Mouse (Mus musculus) adrenal gland, adult (tissue): Measurements from ENCODE around the gene Batf3.
A peak's percentile ranks its signal among the peaks of the same experiment; 100 is the strongest.

Source experiments
- DNase-seq, 2 experiments: peaks; one replicate each; pipeline ENCODE4 v3.0.0; 2022 to 2023; ENCODE audit warnings: low spot score in 1 of 2; ENCODE audit not compliant: inconsistent age in 2 of 2

Gene Batf3

GRCm38 (mm10) chr1:191097802-191098747 lies at the start of gene Batf3:
Gene Batf3, plus strand, starts transcription at chr1:191097847.
- DNase-seq: peak; percentile 59 to 70

GRCm38 (mm10) chr1:191053555-191053954 lies 44.1 kb upstream of the Batf3 start:
- no peak for DNase-seq

DNA sequence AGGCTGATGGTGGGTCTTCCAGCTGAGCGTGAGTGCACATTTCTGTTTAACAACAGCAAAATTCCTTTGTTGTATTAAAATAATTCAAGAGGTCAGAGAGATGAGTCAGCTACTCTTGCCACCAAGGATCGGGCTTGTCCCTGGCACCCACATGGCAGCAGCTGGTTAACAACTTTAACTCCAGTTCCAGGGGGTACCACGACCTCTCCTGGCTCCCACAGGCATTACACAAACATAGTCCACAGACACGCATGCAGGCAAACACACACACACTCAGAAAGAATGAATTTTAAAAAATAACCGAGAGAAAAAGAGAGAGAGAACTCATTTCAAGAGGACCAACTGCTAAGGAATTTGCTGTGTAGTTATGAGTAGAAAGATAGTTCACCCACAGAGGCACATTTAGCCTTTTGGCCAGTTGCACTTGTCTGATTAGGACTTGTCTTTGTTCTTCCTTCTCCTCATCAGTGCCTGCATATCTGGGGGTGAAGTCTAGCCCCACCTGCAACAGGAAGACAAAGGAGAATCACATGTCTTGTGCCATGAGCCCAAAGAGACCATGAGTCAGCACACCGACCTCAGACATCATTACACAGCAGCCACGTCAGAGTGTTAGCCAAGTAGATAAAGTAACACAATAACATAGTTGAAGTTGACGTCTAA lies 42.6 kb upstream of the Batf3 start:
- DNase-seq: peak in 1 of 2 experiments; percentile 64

DNA sequence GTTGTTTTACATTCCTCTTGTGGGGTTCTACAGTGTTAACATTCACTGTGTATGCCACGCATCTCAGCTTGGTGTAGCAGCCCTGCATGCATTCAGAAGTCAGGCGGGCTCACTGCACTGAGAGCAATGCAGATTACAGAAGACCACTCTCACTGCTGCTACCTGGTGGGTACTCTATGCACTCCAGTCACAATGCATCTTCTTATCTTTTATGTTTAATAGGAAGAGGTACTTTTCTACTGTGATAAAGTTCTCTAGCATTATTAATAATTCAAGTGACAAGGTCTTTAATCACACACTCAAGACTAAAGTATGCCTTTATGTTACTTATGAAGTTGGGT lies 42.1 kb upstream of the Batf3 start:
- no peak for DNase-seq

DNA sequence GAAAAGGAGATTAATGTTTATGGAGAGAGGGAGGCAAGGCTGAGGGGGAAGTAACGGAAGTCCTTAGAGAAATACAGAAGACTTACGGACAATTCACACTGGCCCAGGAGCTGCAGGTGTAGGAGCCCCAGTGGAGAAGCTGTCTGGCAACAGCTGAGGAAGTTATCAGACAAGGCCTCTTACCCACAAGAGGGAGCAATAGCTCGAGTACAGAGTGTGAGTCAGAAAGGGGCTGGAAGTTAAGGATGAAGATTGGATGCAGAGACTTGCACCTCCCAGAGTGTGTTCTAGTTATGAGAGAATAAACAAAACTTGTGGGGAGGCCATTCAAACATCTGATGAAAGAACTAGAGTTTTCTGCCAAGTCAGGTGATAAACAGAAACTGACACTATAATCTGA lies 40.2 kb upstream of the Batf3 start:
- no peak for DNase-seq

DNA sequence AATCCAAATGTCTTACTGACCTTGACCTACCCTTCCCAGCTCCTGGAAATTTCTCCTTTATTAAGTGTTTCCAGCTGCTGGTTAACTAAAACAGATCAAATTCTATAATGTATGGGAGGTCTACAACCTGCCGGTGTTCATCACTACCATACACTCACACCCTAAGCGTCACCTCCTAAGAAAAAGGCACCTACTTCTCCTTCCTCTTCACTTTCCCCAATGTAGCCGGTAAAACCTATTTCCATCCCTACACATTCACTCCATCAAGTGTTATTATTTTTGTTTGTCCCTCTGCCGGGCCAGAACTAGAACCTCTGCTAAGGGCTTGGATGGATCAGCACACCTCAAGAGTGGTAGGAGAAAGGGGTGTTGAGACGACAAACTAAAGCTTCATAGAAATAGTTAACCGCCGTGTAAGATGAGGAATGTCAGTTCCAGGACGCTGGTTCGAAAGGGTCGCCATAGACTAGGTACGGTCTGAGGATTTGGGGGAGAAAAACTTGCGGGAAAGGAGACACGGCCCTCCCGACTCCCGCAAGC lies 35.3 kb upstream of the Batf3 start:
- DNase-seq: no peak

DNA sequence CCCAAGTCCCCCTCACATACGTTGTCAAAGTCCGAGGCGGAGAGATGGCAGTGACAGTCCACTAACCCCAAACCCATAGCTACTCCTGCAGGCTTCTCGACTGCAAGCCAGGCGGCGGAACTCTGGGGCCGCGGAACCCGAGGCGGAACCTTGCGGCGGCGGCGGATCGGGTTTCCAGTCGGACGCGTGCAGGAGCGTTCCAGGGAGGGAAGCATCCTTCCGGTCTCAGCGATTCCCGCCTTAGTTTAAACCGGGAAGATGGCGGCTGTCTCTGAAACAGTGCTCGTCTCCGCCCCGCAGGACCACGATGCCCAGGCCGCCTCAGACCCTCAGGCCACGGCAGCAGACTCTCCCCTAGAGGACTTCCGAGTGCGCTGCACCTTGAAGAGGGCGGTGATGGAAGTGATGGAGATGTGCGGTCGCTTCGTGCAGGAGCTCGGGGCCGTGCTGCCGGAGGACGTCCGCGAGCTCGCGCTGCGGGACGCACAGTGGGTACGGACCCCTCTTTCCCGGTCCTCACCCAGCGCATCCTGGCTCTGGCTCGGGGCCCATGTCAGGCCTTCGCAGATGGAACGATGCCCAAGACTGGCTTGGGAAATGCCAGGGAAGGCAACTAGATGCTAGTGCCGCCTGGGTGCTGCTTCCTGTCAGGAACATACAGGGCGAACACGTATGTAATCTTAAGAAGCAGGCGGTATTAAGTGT lies 34.7 kb upstream of the Batf3 start, which contains the start of the genes Tatdn3 and Nsl1:
TSS of gene Tatdn3 (minus strand) at position 152 of the 705 bp plus-strand sequence.
TSS of gene Nsl1 (plus strand) at position 232 of the 705 bp plus-strand sequence.
- DNase-seq: peak; percentile 90 to 98

GRCm38 (mm10) chr1:191063700-191064099 lies 33.9 kb upstream of the Batf3 start:
- DNase-seq: no peak

GRCm38 (mm10) chr1:191064535-191064934 lies 33.1 kb upstream of the Batf3 start:
- no peak for DNase-seq

DNA sequence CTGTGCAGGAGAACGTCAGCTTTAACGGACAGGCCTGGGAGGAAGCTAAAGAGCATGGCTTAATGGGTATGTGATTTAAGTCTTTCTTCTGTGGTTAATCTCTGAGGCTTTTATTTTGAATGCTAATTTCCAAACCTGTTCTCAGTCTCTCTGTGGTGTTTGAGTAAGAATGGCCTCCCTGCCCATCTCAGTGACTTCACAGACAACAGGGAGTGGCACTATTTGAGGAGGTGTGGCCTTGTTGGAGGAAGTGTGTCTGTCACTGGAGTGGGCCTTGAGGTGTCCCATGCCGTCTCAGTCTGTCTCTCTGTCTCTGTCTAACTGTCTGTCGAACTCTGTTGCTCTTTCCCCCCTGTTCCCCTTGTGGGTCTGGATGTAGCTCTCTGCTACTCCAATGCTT lies 32.5 kb upstream of the Batf3 start:
- DNase-seq: no peak

DNA sequence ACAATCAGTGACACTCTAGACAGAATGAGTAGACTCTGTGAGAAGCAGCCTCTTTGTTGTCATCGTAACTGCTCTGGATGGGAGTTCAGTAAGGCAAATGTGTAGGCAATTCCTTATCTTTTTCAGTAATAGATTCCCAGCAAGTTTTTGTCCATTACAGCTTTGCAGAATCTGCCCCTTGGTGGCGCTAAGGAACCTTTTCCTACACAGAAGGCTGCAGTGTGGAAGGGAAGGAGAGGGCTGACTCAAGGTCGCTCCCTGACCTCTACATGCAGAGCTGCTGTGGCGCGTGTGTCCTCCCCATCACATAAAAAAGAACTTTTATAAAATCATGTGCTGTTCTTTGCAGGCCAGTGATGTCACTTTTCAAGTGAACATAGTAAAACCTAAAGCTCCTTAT lies 29.3 kb upstream of the Batf3 start:
- DNase-seq: peak; percentile 43 to 61

DNA sequence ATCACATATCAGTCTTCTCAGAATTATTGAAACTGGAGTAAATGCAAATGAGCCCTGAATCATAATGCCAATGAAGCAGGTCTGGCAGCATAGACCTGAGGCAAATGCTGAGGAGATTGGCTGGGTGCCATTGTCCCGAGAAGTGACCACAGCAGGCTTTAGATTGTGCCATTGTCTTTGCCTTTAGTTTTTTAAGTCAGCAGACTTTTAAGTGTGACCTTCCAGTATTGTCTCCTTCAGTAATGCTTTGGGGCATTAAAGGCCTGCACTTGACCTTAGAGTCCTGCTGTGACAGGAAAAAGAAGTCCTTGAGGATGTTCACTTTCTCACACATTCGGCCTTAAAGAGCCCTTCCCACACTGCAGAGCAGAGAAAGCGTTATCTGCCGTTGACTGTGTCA lies 27.4 kb upstream of the Batf3 start:
- no peak for DNase-seq

GRCm38 (mm10) chr1:191071613-191072012 lies 26.0 kb upstream of the Batf3 start:
- no peak for DNase-seq

DNA sequence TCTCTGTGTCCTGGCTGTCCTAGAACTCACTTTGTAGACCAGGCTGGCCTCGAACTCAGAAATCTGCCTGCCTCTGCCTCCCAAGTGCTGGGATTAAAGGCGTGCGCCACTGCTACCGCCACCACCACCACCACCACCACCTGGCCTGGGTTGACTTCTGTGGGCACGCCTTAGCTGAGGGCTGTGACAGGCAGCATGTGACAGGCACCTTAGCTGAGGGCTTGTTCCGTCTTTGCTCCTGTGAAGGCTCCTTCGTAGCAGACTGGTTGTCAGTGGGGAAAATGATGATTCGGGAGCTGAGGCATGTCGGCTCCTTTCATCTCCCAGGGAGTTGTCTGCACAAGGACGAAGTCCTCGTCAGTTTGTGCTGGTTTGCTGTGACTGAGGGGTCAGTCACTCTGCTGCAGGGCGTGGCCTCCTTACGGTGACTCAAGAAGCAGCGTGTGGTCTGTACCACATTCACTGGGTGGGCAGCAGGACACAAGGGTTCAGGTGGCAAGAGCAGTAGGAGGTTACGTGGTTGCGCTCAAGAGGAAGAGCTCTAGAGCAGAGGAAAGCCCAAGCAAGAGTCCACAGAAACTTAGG lies 25.2 kb upstream of the Batf3 start:
- DNase-seq: peak; percentile 67 to 76

- peak; percentile 73 to 90 for DNase-seq
These were observed 24.6 kb upstream of the Batf3 start for GRCm38 (mm10) chr1:191073001-191073400.

GRCm38 (mm10) chr1:191073486-191073885 lies 24.2 kb upstream of the Batf3 start:
- no peak for DNase-seq

- DNase-seq: peak; percentile 67 to 87
These were observed 22.3 kb upstream of the Batf3 start for GRCm38 (mm10) chr1:191075199-191075883.

DNA sequence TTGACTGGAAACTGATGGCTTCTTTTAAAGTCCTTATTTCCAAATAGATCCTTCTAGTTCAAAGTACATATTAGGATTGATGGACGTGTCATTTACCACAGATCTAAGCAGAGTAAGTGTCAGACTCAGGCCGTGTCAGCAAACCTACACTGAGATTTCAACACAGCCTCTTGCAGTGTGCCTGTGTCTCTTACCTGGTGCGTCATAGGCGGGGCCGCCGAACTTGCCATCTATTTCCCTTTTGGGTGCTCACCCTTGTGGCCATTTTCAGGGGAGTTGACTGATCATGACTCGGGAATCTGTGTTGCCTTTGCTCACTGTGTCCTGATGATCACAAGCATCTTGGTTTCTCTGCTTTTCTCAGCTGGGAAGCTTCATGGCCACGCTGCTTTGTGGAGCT lies 14.4 kb upstream of the Batf3 start:
- no peak for DNase-seq

DNA sequence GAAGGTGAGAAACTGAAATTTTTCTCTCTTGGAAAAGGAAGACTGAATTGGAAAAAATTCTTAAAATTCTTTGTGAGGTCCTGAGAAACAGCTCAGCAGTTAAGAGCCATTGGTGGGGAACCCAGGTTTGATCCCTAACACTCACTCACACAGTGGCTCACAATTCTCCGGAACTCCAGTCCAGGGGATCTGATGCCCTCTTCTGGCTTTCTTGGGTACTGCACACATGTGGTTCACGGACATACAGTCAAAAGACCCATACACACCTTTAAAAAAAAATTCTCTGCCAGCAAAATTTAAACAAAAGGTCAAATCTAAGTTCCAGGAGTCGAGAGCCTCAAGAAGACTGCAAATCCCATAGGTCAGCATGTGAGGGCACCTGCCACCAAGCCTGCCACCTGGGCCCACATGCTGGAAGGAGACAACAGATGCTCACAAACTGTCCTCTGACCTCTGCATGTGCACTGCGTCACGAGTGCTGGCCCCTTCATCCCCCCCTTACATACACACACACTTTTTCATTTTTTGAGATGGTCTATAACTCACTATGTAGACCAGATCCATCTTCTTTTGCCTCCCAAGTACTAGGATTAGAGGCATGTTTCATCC lies 12.6 kb upstream of the Batf3 start:
- DNase-seq: peak; percentile 48 to 79

DNA sequence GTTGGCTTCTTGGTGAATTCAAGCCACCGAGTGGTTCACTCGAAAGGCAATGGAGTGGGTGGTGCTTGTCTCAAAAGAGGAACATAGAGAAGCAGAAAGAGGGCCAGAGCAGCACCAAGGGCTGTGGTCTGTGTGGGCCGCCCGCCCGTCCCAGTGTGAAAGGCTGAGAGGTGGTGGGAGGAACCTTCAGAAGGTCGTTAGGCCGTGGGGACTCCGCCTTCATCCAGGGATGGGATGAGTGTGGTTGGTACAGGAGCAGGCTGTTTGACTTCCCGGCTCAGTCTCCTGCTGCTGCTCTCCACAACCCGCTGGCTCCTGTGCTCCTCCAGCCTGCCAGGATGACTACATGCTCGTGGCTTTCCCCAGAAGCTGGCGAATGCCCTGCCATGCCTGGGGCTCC lies 12.1 kb upstream of the Batf3 start:
- no peak for DNase-seq
